ENCODE assay signal across 10 mouse cellular contexts in genomic region chr1:31233319-31234036, GRCm38 (mm10). TPM values are rescaled to one million over a fixed set of nuclear protein-coding genes. Genes with fewer than 3 reads are reported as not detected.
DNase-seq lines count a peak whose midpoint lies in the region; ATAC-seq and TF ChIP-seq lines count a peak whose summit lies in the region.
"Had no signal": no experiment of that assay in that cellular context is flagged by ENCODE, and none has a peak within 500 bp of the region (broad histone marks: within the 10 kb centered on the region; RNA-seq: fewer than 3 reads in every experiment).

No protein-coding gene starts in this region.

- TF ChIP-seq CTCF in ES-Bruce4 (IDR thresholded peaks at IDR 0.05; ENCODE audit: low read depth, low read length), result no peak

- peak; percentile 76 for TF ChIP-seq EP300 in ES-Bruce4 (IDR thresholded peaks at IDR 0.05; ENCODE audit: insufficient read depth, low read depth, low read length)

- no peaks in the 10 kb centered on the region for H3K9me3 ChIP-seq in ES-Bruce4 (replicated peaks; ENCODE audit: control insufficient read depth, insufficient read depth, low read length, poor library complexity, severe bottlenecking)

- ATAC-seq in megakaryocyte progenitor cell, adult 5-6 weeks (replicated peaks; ENCODE audit: poor library complexity), result no peak

- peak overlapping the region; percentile 33; the same call in 1 of the 2 replicates for H3K27ac ChIP-seq in ES-Bruce4 (ENCODE audit: insufficient read depth, low read length)

- no peak overlapping the region for H3K4me3 ChIP-seq in ES-Bruce4 (ENCODE audit: low read depth, low read length)

- peak; percentile 28 for DNase-seq in brain, adult 2 months (ENCODE audit: low read depth, low spot score)
- peak; percentile 6 to 40 for DNase-seq in frontal cortex, adult 2 months (ENCODE audit: extremely low spot score in 1 of 2, low spot score in 1 of 2)
- DNase-seq in left cerebral cortex, adult 18-20 months (ENCODE audit: low spot score in 2 of 2), result peak; percentile 18 to 22
- no peak for DNase-seq in adrenal gland, postnatal 36 days
- DNase-seq in heart, adult 9 months (ENCODE audit: low spot score in 2 of 2), result no peak
- no peak for DNase-seq in adipocyte (ENCODE audit: low spot score)

- no peaks in the 10 kb centered on the region for H3K36me3 ChIP-seq in ES-Bruce4 (ENCODE audit: control insufficient read depth, insufficient read depth, low read length, poor library complexity, severe bottlenecking)

- TF ChIP-seq POLR2A in ES-Bruce4 (IDR thresholded peaks at IDR 0.05; ENCODE audit: insufficient read depth, low read length), result no peak

- no peaks in the 10 kb centered on the region for H3K27me3 ChIP-seq in ES-Bruce4 (ENCODE audit: control insufficient read depth, insufficient read depth, low read length, poor library complexity, severe bottlenecking)

- no peaks in the 10 kb centered on the region for H3K4me1 ChIP-seq in ES-Bruce4 (ENCODE audit: control insufficient read depth, insufficient read depth, low read length)

- H3K9ac ChIP-seq in ES-Bruce4 (ENCODE audit: low read depth, poor library complexity, severe bottlenecking), result no peak overlapping the region

RNA-seq across cellular contexts. Expression of gene Pih1d3, which starts 10.8 kb away (rescaled TPM):
- not detected in 2 replicates for polyA plus RNA-seq in ES-Bruce4 (2011; ENCODE audit: insufficient read depth, insufficient read length, low read depth, missing spikeins)
- not detected in 2 replicates for polyA plus RNA-seq in frontal cortex, adult 2 months (2012; rRNA removed)
- not detected for total RNA-seq in left cerebral cortex, adult 18-20 months (2021)
- not detected in 2 replicates for total RNA-seq in megakaryocyte progenitor cell, adult 5-6 weeks (2015)
- not detected in 2 replicates for total RNA-seq in megakaryocyte progenitor cell, adult 5-6 weeks (2017)
- total RNA-seq in adrenal gland, postnatal 36 days (2021), result not detected
- polyA plus RNA-seq: gonadal fat pad, adult 2 months; limb, embryonic 14.5 days had no signal

RNA-seq across cellular contexts. Expression of gene 4931428L18Rik, which starts 11.0 kb away (rescaled TPM):
- 0.76 and 1.0 TPM in 2 replicates for polyA plus RNA-seq in ES-Bruce4 (2011; ENCODE audit: insufficient read depth, insufficient read length, low read depth, missing spikeins)
- polyA plus RNA-seq in frontal cortex, adult 2 months (2012; rRNA removed), result not detected in 2 replicates
- total RNA-seq in left cerebral cortex, adult 18-20 months (2021), result not detected
- not detected in 2 replicates for total RNA-seq in megakaryocyte progenitor cell, adult 5-6 weeks (2015)
- not detected in 2 replicates for total RNA-seq in megakaryocyte progenitor cell, adult 5-6 weeks (2017)
- not detected for total RNA-seq in adrenal gland, postnatal 36 days (2021)
- polyA plus RNA-seq: limb, embryonic 14.5 days had no signal

RNA-seq across cellular contexts. Expression of gene Lgsn, which starts 57.3 kb away (rescaled TPM):
- not detected in 2 replicates for polyA plus RNA-seq in ES-Bruce4 (2011; ENCODE audit: insufficient read depth, insufficient read length, low read depth, missing spikeins)
- polyA plus RNA-seq in frontal cortex, adult 2 months (2012; rRNA removed), result 0.08 TPM in 1 of 2 replicates, not detected in the other
- total RNA-seq in left cerebral cortex, adult 18-20 months (2021), result not detected
- total RNA-seq in megakaryocyte progenitor cell, adult 5-6 weeks (2015), result not detected in 2 replicates
- not detected in 2 replicates for total RNA-seq in megakaryocyte progenitor cell, adult 5-6 weeks (2017)
- total RNA-seq in adrenal gland, postnatal 36 days (2021), result not detected
- polyA plus RNA-seq: gonadal fat pad, adult 2 months; limb, embryonic 14.5 days had no signal

Comparison
In these comparisons a context has a peak if more than half of its experiments do, and no peak if none do; other contexts are left out.
1. DNase-seq: peak in brain, adult 2 months (single experiment), frontal cortex, adult 2 months (2 of 2) and left cerebral cortex, adult 18-20 months (2 of 2); none in adrenal gland, postnatal 36 days (0 of 2), heart, adult 9 months (0 of 2) and adipocyte (single experiment).